Mouse (Mus musculus): ENCODE measurements around the gene Epb41l3.

DNA sequence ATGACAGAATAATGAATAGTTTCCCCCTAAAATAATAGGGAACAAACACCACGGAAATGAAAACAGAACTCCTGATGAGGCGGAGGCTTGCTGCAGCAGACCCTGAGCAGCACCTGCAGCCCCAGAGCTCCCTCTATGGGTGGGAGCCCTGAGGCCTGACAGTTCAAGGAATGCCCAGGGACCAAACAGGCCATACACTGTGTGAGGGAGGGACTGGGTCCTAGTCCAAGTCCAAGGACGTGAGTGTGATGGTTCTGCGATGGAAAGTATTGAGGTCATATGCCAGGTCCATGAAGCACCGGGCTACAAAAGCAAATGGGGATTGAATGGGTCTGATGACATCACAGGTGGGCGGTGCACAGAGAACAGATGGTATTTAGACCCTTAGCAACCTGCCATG lies 33.7 kb downstream of the Epb41l3 start:
- TF ChIP-seq POLR2A (IDR thresholded peaks at IDR 0.05; ENCODE audit: insufficient read depth, low read depth, low read length) (no peak), CTCF (IDR thresholded peaks at IDR 0.05; ENCODE audit: insufficient read depth, low read depth, low read length) (no peak)
